Comparison of ENCODE assay signal across 28 mouse cellular contexts in the genomic region with DNA sequence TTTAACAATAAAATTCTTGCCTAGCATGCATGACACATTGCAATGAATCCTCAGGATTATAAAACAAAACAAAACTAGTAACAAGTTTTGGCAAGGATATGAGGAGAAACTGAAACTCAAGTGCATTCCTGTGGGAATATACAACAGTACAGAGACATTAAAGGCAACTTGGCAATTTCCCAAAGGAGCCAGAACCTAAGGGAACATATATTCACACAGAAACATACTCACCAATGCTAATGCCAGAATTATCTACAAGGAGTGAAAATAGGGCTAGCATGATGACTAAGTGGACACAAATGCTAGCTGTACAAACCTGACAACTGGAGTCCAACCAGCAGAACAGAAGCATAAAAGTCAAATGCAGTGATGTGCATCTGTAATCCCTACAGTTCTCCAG. TPM values are rescaled to one million over a fixed set of nuclear protein-coding genes. Genes with fewer than 3 reads are reported as not detected.
DNase-seq lines count a peak whose midpoint lies in the region; ATAC-seq and TF ChIP-seq lines count a peak whose summit lies in the region.
"Had no signal": no experiment of that assay in that cellular context is flagged by ENCODE, and none has a peak within 500 bp of the region (broad histone marks: within the 10 kb centered on the region; RNA-seq: fewer than 3 reads in every experiment).

No protein-coding gene starts in this region.

- no peak for TF ChIP-seq CTCF in embryonic fibroblast, embryonic 13.5 days (IDR thresholded peaks at IDR 0.05; ENCODE audit: borderline replicate concordance, insufficient read depth, low read length)

- ATAC-seq in megakaryocyte, adult 5-6 weeks (ENCODE audit: poor library complexity, severe bottlenecking): no peak
- ATAC-seq in inflammation-experienced regulatory T-cells, adult 6 months: no peak
- ATAC-seq: activated CD4-positive, CD25-positive, alpha-beta regulatory T cell, adult 4 months; forebrain, embryonic 15.5 days; intestine, embryonic 15.5 days had no signal

- H3K27me3 ChIP-seq in megakaryocyte, embryonic 14.5 days (replicated peaks): no peaks in the 10 kb centered on the region
- H3K27me3 ChIP-seq: embryonic facial prominence, embryonic 12.5 days; embryonic facial prominence, embryonic 15.5 days; forebrain, embryonic 12.5 days; forebrain, embryonic 15.5 days; heart, embryonic 13.5 days; hindbrain, embryonic 12.5 days; hindbrain, embryonic 15.5 days; intestine, embryonic 15.5 days had no signal

- no peaks in the 10 kb centered on the region for H3K9me3 ChIP-seq in megakaryocyte, embryonic 14.5 days
- H3K9me3 ChIP-seq: embryonic facial prominence, embryonic 12.5 days; embryonic facial prominence, embryonic 15.5 days; forebrain, embryonic 12.5 days; forebrain, embryonic 15.5 days; heart, embryonic 10.5 days; heart, embryonic 13.5 days; hindbrain, embryonic 12.5 days; hindbrain, embryonic 15.5 days; intestine, embryonic 15.5 days had no signal

- peaks cover 15% of the 10 kb centered on the region for H3K36me3 ChIP-seq in megakaryocyte, embryonic 14.5 days (replicated peaks; ENCODE audit: low read length)
- H3K36me3 ChIP-seq: embryonic facial prominence, embryonic 12.5 days; embryonic facial prominence, embryonic 15.5 days; forebrain, embryonic 12.5 days; forebrain, embryonic 15.5 days; heart, embryonic 10.5 days; hindbrain, embryonic 12.5 days; hindbrain, embryonic 15.5 days; intestine, embryonic 15.5 days had no signal

- peak; percentile 86 for DNase-seq in NIH3T3 (ENCODE audit: low read depth)
- DNase-seq in adrenal gland, adult 2 months: no peak
- no peak for DNase-seq in urinary bladder, postnatal 14 days (ENCODE audit: low spot score)
- DNase-seq: adrenal gland, postnatal 14 days; cerebellum, adult 11 months; cerebellum, adult 2 months; cerebellum, adult 9-11 months; cerebellum, postnatal 25 days; gastrocnemius, postnatal 10 days; gastrocnemius, postnatal 36 days; heart, adult 2 months; heart, postnatal 14 days; heart, postnatal 4 days had no signal

- peak overlapping the region; percentile 97 for H3K27ac ChIP-seq in embryonic fibroblast, embryonic 13.5 days (ENCODE audit: insufficient read depth, low read length)
- H3K27ac ChIP-seq: embryonic facial prominence, embryonic 12.5 days; embryonic facial prominence, embryonic 15.5 days; forebrain, embryonic 12.5 days; forebrain, embryonic 15.5 days; heart, adult 2 months; heart, embryonic 10.5 days; heart, embryonic 13.5 days; hindbrain, embryonic 12.5 days; hindbrain, embryonic 15.5 days; intestine, embryonic 15.5 days had no signal

- no peak for TF ChIP-seq POLR2A in embryonic fibroblast, embryonic 13.5 days (IDR thresholded peaks at IDR 0.05; ENCODE audit: low read depth, low read length)

- H3K4me1 ChIP-seq in megakaryocyte, embryonic 14.5 days: peaks cover 31% of the 10 kb centered on the region
- H3K4me1 ChIP-seq in embryonic fibroblast, embryonic 13.5 days (ENCODE audit: control insufficient read depth, insufficient read depth, low read length): peaks cover 6% of the 10 kb centered on the region
- H3K4me1 ChIP-seq: embryonic facial prominence, embryonic 12.5 days; intestine, embryonic 15.5 days had no signal

- H3K4me3 ChIP-seq in megakaryocyte, embryonic 14.5 days (replicated peaks): peak overlapping the region; percentile 1
- no peak overlapping the region for H3K4me3 ChIP-seq in embryonic fibroblast, embryonic 13.5 days (ENCODE audit: insufficient read depth, low read length)
- H3K4me3 ChIP-seq: embryonic facial prominence, embryonic 12.5 days; embryonic facial prominence, embryonic 15.5 days; erythroblast, embryonic 14.5 days; forebrain, embryonic 12.5 days; forebrain, embryonic 15.5 days; heart, adult 2 months; heart, embryonic 10.5 days; heart, embryonic 13.5 days; hindbrain, embryonic 12.5 days; hindbrain, embryonic 15.5 days; intestine, embryonic 15.5 days had no signal

RNA-seq across cellular contexts. Expression of gene Cyb5d2, which starts 3.9 kb away (rescaled TPM):
- polyA plus RNA-seq in megakaryocyte, embryonic 14.5 days (2012; ENCODE audit: insufficient read depth, low replicate concordance): 0.34 TPM in 1 of 2 replicates, not detected in the other
- total RNA-seq in megakaryocyte, adult 5-6 weeks (2015): 2.9 and 4.0 TPM in 2 replicates
- total RNA-seq in megakaryocyte, adult 5-6 weeks (2017): 3.9 and 5.6 TPM in 2 replicates
- polyA plus RNA-seq in embryonic fibroblast, embryonic 13.5 days (2011; ENCODE audit: insufficient read length, low read depth, missing spikeins): 14.0 and 15.4 TPM in 2 replicates
- 1 to 10 TPM; 6.1 to 9.3 (median 9.2) TPM for polyA plus RNA-seq in inflammation-experienced regulatory T-cells, adult 6 months (2017; shearing (Covaris generic))
- total RNA-seq in adrenal gland, adult 2 months (2021): 10 to 100 TPM; 21.3 to 22.9 TPM
- 7.8 and 8.5 TPM in 2 replicates for polyA plus RNA-seq in adrenal gland, adult 2 months (2012; rRNA removed)

RNA-seq across cellular contexts. Expression of gene Zzef1, which starts 4.0 kb away (rescaled TPM):
- polyA plus RNA-seq in megakaryocyte, embryonic 14.5 days (2012; ENCODE audit: insufficient read depth, low replicate concordance): 8.9 and 9.1 TPM in 2 replicates
- total RNA-seq in megakaryocyte, adult 5-6 weeks (2015): 26.9 and 27.1 TPM in 2 replicates
- 32.1 and 43.5 TPM in 2 replicates for total RNA-seq in megakaryocyte, adult 5-6 weeks (2017)
- polyA plus RNA-seq in embryonic fibroblast, embryonic 13.5 days (2011; ENCODE audit: insufficient read length, low read depth, missing spikeins): 30.3 and 47.0 TPM in 2 replicates
- 10 to 100 TPM; 19.0 to 31.5 (median 26.8) TPM for polyA plus RNA-seq in inflammation-experienced regulatory T-cells, adult 6 months (2017; shearing (Covaris generic))
- total RNA-seq in adrenal gland, adult 2 months (2021): 10 to 100 TPM; 31.5 to 32.7 TPM
- polyA plus RNA-seq in adrenal gland, adult 2 months (2012; rRNA removed): 19.5 and 23.6 TPM in 2 replicates
